Mouse (Mus musculus) left cerebral cortex, adult 2 months (tissue): Measurements from ENCODE around the gene Ggcx. TPM values are rescaled to one million over a fixed set of nuclear protein-coding genes. Genes with fewer than 3 reads are reported as not detected.

Source experiments
- DNase-seq, 2 experiments: peaks; one replicate each; pipeline ENCODE4 v3.0.0; 2021 to 2022; ENCODE audit warnings: low spot score in 2 of 2, mixed read lengths in 1 of 2; ENCODE audit errors: extremely low spot score in 1 of 2
- H3K27ac ChIP-seq: fragments of 200-600 bp; 2 replicates; pipeline ENCODE4 v1.8.1; 2022
- H3K4me3 ChIP-seq: fragments of 200-600 bp; 2 replicates; pipeline ENCODE4 v1.8.1; 2022
- CTCF ChIP-seq: fragments of 200-600 bp; IDR thresholded peaks from 2 replicates; pipeline ENCODE4 v1.8.1; 2022; ENCODE audit warnings: antibody characterized with exemption, mild to moderate bottlenecking, moderate library complexity
- intact Hi-C: fragments of 180-260 bp; cut with DNase I; formaldehyde crosslinking; loops from one replicate; pipeline ENCODE4 v1.15.1; 2025
- long read RNA-seq, 2 experiments: library from polyadenylated mRNA; stranded (forward); transcript quantifications; one replicate each; pipeline ENCODE4 v2.0.0; 2021; ENCODE audit warnings: borderline mapping rate in 2 of 2
- total RNA-seq, 2 experiments: library from RNA; stranded (reverse); gene quantifications; 2 replicates each; pipeline ENCODE4 v1.2.3; 2021

Gene Ggcx
- total RNA-seq = 10 to 100 TPM; 25.7 to 26.9 TPM
- long read RNA-seq, experiment 1, transcript Ggcx-201 (15 exons, 2,929 nt) = major isoform, 5 of 10 reads
- long read RNA-seq, experiment 1, partial matches to known transcripts = 0 of 10 reads
- long read RNA-seq, experiment 1, other reads (novel, unspliced or antisense) = 5 of 10 reads
- long read RNA-seq, experiment 2, transcript Ggcx-201 (15 exons, 2,929 nt) = major isoform, 10 of 20 reads
- long read RNA-seq, experiment 2, partial matches to known transcripts = 2 of 20 reads
- long read RNA-seq, experiment 2, other reads (novel, unspliced or antisense) = 8 of 20 reads

DNA sequence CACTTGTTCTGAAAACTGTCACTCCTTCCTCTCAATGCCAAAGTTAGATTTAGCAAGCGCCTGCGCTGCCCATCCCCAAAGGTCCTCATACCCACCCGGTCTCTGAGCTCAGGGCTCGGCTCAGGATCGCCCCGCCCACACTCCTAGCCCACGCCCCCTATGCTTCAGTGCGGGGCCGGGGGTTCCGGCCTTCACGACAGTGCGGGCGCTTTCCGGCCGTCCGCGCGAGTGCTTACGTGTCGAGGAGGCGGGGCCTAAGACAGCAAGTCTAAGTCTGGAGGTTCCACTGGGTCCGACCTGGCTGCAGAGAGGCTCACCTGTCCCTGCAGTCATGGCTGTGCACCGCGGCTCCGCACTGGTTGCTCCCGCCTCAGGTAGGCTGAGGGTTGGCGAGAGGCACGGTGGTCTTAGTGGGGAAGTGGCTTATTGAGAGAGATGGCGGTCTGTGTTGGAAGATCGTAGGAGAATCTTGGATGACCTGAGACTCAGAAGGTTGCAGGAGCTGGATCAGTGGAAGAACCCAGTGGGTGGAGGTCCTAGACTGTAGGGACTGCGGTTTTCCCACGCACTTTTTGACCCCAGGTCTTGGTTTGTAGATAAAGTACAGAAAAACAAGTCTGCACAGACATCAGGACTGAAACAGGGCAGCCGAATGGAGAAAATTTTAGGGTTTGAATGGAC is at the start of gene Ggcx:
TSS of gene Ggcx (plus strand) at position 233 of the 681 bp plus-strand sequence.
- H3K27ac ChIP-seq = peak within 1 kb of the TSS; percentile 71
- peak within 1 kb of the TSS; percentile 59 for H3K4me3 ChIP-seq
- intact Hi-C loops = no loop called here
- TF ChIP-seq CTCF = no peak
- peak; percentile 93 for DNase-seq

GRCm38 (mm10) chr6:72364985-72365384 is 49.1 kb upstream of the Ggcx start:
- DNase-seq = no peak
- no peak overlapping the region for H3K4me3 ChIP-seq
- intact Hi-C loops = no loop called here
- no peak for TF ChIP-seq CTCF
- no peak overlapping the region for H3K27ac ChIP-seq

DNA sequence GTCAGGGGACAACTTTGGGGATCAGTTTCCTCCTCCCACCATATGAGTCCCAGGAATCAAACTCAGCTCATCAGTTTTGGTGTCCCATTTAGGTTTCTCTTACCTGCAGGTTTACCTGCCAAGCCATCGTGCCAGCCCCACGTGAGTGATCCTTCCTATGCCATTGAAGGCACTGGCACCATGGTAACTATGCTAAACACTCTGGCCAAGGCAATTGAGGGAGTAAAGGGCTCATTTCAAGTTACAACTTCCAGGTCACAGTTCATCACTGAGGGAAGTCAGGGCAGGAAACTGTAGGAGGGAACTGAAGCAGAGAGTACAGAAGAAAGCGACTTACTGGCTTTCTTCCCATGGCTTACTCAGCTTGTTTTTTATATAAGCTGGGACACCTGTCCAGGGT is 47.8 kb upstream of the Ggcx start:
- no peak overlapping the region for H3K27ac ChIP-seq
- TF ChIP-seq CTCF = no peak
- DNase-seq = no peak
- intact Hi-C loops = no loop called here
- H3K4me3 ChIP-seq = no peak overlapping the region

- Histone ChIP-seq H3K27ac (no peak within 1 kb of the TSS), H3K4me3 (no peak within 1 kb of the TSS)
- no peak for TF ChIP-seq CTCF
- DNase-seq = no peak
- intact Hi-C loops = no loop called here
Observed at GRCm38 (mm10) chr6:72366844-72367443, 47.2 kb upstream of the Ggcx start, which contains the start of gene Rnf181. TSS of gene Rnf181 (minus strand) at chr6:72366956.

DNA sequence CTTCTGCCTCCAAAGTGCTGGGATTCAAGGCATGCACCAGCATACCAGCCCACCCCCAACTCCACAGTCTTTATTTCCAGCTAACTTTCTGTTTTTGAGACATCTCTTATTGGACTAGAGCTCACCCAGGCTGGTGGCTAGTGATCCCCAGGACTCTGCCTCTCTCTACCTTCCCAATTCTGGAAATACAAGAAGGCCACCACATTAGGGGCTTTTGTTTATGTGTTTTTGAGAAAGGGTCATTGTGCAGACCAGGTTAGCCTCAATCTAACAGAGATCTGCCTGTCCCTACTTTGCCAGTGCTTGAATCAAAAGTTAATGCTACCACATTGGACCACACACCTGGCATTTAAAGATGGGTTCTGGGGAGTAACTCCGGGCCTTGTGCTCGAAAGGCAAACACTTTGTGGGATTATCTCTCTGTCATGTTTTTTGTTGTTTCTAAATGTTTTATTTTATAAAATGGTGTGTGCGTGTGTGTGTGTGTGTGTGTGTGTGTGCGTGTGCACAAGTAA is 46.6 kb upstream of the Ggcx start:
- Histone ChIP-seq H3K4me3 (no peak overlapping the region), H3K27ac (no peak overlapping the region)
- TF ChIP-seq CTCF = no peak
- no peak for DNase-seq
- intact Hi-C loops = no loop called here

- intact Hi-C loops = no loop called here
- no peak for DNase-seq
- Histone ChIP-seq H3K27ac (no peak overlapping the region), H3K4me3 (no peak overlapping the region)
- TF ChIP-seq CTCF = peak; percentile 9
Observed at GRCm38 (mm10) chr6:72369557-72369956, 44.6 kb upstream of the Ggcx start.

DNA sequence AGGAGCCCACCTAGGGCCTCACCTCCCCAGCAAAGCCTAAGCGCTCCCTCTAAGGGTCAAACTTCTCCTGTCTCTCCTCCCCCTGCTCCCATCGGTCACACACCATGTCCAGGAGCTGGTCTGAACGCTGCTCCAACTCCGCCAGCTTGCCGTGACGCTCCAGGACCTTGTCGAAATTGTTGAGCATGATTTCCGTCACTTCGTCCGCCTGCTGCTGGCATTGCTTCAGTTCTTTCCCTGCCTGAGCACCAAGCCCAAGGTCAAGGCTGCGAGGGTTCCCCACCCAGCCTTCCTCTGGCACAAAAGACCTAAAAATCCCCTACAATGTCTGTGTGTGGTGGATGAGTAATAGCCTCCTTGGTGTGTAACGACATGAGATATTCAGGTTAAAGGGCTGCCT is 44.0 kb upstream of the Ggcx start:
- intact Hi-C loops = no loop called here
- no peak overlapping the region for H3K4me3 ChIP-seq
- no peak for TF ChIP-seq CTCF
- DNase-seq = no peak
- H3K27ac ChIP-seq = no peak overlapping the region

- Histone ChIP-seq H3K27ac (peak overlapping the region; percentile 48), H3K4me3 (no peak overlapping the region)
- no peak for TF ChIP-seq CTCF
- intact Hi-C loops = no loop called here
- DNase-seq = peak in 1 of 2 experiments; percentile 51
Observed at GRCm38 (mm10) chr6:72371147-72371546, 43.0 kb upstream of the Ggcx start.

GRCm38 (mm10) chr6:72371571-72371970 is 42.5 kb upstream of the Ggcx start:
- H3K4me3 ChIP-seq = no peak overlapping the region
- peak overlapping the region; percentile 48 for H3K27ac ChIP-seq
- DNase-seq = no peak
- intact Hi-C loops = no loop called here
- no peak for TF ChIP-seq CTCF

DNA sequence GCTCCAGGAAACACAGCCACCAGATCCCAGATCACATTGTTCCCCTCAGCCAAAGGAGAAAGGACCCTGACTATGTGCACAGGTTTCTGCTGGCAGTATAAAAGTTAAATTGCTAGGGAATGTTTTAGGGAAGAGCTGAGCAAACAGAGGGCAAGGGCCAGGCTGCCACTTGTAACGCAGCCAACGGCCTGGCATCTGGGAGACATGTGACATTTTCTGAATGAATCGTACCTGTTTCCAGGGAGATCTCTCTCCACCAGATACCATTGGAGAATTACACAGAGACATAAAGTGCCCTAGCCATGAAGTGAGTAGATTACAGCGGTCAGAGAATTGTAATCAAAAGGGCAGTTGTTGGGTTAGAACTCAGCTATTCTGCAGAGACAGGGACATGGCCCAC is 40.9 kb upstream of the Ggcx start:
- intact Hi-C loops = no loop called here
- no peak overlapping the region for H3K4me3 ChIP-seq
- H3K27ac ChIP-seq = no peak overlapping the region
- TF ChIP-seq CTCF = no peak
- no peak for DNase-seq

DNA sequence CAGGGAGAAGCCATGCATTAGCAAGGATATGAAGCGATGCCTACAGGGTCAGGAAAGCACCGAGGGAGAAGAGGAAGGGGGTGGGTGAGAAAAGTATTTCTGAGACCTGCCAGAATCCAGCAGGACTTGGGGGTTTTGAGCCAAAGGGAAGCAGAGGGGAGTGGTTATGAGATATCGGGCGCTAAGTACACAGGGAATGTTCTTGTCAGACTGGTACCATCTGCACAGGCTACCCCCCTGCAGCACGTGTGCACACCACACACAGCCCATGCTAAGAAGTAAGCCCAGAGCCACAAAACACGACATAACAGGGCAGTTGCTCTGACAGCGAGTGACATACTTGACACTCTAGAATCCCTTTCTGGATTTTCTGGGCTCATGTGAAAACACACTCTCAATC is 39.9 kb upstream of the Ggcx start:
- no peak for DNase-seq
- Histone ChIP-seq H3K4me3 (no peak overlapping the region), H3K27ac (no peak overlapping the region)
- intact Hi-C loops = no loop called here
- no peak for TF ChIP-seq CTCF

DNA sequence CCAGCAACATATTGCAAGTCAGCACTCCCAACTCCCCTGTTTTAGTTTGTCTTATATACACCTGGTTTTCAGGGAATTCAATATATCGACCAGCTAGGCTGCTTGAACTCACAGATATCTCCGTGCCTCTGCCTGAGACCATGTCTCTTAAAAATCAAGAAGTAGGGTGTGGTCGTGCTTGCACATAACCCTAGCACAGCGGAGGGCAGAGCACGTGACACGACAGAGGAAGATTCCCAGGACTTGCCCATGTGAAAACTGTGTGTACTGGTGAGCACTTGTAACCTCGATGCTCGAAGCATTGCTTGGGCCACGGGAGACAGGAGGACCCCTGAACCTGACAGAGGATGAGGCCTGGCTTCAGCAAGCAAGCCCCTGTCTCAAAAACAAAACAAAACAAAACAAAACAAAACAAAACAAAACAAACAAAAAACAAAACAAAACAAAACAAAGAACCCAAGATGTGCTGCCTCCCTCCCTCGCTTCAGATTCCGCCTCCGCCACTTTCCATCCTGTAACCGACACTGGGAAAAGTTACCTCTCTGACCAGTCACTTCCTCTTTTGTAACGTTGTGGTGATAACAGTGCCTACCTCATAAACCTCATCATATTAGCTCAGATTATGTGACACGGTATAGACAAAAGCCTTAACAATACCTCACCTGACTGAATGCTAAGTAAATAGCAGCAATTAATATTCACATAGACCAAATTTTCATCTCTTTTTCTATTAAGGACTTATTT is 39.1 kb upstream of the Ggcx start:
- intact Hi-C loops = no loop called here
- no peak for DNase-seq
- TF ChIP-seq CTCF = no peak

More for the DNA sequence above, 39.1 kb upstream of the Ggcx start:
- Histone ChIP-seq H3K4me3 (no peak overlapping the region), H3K27ac (no peak overlapping the region)
